Mouse (Mus musculus): Measurements from ENCODE around the gene B3gnt2. TPM values are rescaled to one million over a fixed set of nuclear protein-coding genes. Genes with fewer than 3 reads are reported as not detected.

B3gnt2 gene
- 10 to 100 TPM in 1 of 2 experiments, 1 to 10 TPM in 1; 8.1 to 16.0 TPM for total RNA-seq (2021)

GRCm38 (mm10) chr11:22860335-22861227, at the start of gene B3gnt2:
B3gnt2 (minus strand) TSS chr11:22860961.
- intact Hi-C loops (cut with DNase I), result loop anchor here (5.0 kb wide), 2 partner anchors 97 to 228 kb away; no protein-coding TSS in a partner anchor
- peak in 1 of 2 experiments; percentile 58 for DNase-seq (ENCODE audit: extremely low spot score in 1 of 2, low spot score in 2 of 2)

GRCm38 (mm10) chr11:22906453-22906865, 45.7 kb upstream of the B3gnt2 start:
- no peak for DNase-seq (ENCODE audit: extremely low spot score in 1 of 2, low spot score in 2 of 2)
- intact Hi-C loops (cut with DNase I), result no loop called here

- intact Hi-C loops (cut with DNase I), result no loop called here
Observed at GRCm38 (mm10) chr11:22902923-22903322, 42.2 kb upstream of the B3gnt2 start.

GRCm38 (mm10) chr11:22900041-22900440, 39.3 kb upstream of the B3gnt2 start:
- intact Hi-C loops (cut with DNase I), result no loop called here
- DNase-seq (ENCODE audit: extremely low spot score in 1 of 2, low spot score in 2 of 2), result no peak

More at GRCm38 (mm10) chr11:22902923-22903322, 42.2 kb upstream of the B3gnt2 start:
- no peak for DNase-seq (ENCODE audit: extremely low spot score in 1 of 2, low spot score in 2 of 2)

GRCm38 (mm10) chr11:22897642-22898041, 36.9 kb upstream of the B3gnt2 start:
- no peak for DNase-seq (ENCODE audit: extremely low spot score in 1 of 2, low spot score in 2 of 2)
- intact Hi-C loops (cut with DNase I), result no loop called here

GRCm38 (mm10) chr11:22897127-22897526, 36.4 kb upstream of the B3gnt2 start:
- DNase-seq (ENCODE audit: extremely low spot score in 1 of 2, low spot score in 2 of 2), result no peak
- intact Hi-C loops (cut with DNase I), result no loop called here

GRCm38 (mm10) chr11:22893075-22893474, 32.3 kb upstream of the B3gnt2 start:
- DNase-seq (ENCODE audit: extremely low spot score in 1 of 2, low spot score in 2 of 2), result no peak
- intact Hi-C loops (cut with DNase I), result no loop called here

GRCm38 (mm10) chr11:22892466-22892865, 31.7 kb upstream of the B3gnt2 start:
- DNase-seq (ENCODE audit: extremely low spot score in 1 of 2, low spot score in 2 of 2), result no peak
- intact Hi-C loops (cut with DNase I), result no loop called here

GRCm38 (mm10) chr11:22891876-22892275, 31.1 kb upstream of the B3gnt2 start:
- intact Hi-C loops (cut with DNase I), result no loop called here
- DNase-seq (ENCODE audit: extremely low spot score in 1 of 2, low spot score in 2 of 2), result no peak

- intact Hi-C loops (cut with DNase I), result no loop called here
- no peak for DNase-seq (ENCODE audit: extremely low spot score in 1 of 2, low spot score in 2 of 2)
Observed at GRCm38 (mm10) chr11:22891242-22891641, 30.5 kb upstream of the B3gnt2 start.

- intact Hi-C loops (cut with DNase I), result no loop called here
- no peak for DNase-seq (ENCODE audit: extremely low spot score in 1 of 2, low spot score in 2 of 2)
Observed at GRCm38 (mm10) chr11:22889224-22889623, 28.5 kb upstream of the B3gnt2 start.

- DNase-seq (ENCODE audit: extremely low spot score in 1 of 2, low spot score in 2 of 2), result no peak
- intact Hi-C loops (cut with DNase I), result no loop called here
Observed at GRCm38 (mm10) chr11:22886991-22887390, 26.2 kb upstream of the B3gnt2 start.

- intact Hi-C loops (cut with DNase I), result no loop called here
- DNase-seq (ENCODE audit: extremely low spot score in 1 of 2, low spot score in 2 of 2), result no peak
Observed at GRCm38 (mm10) chr11:22885350-22885749, 24.6 kb upstream of the B3gnt2 start.

GRCm38 (mm10) chr11:22883676-22884075, 22.9 kb upstream of the B3gnt2 start:
- intact Hi-C loops (cut with DNase I), result no loop called here
- no peak for DNase-seq (ENCODE audit: extremely low spot score in 1 of 2, low spot score in 2 of 2)

- no peak for DNase-seq (ENCODE audit: extremely low spot score in 1 of 2, low spot score in 2 of 2)
- intact Hi-C loops (cut with DNase I), result no loop called here
Observed at GRCm38 (mm10) chr11:22882926-22883325, 22.2 kb upstream of the B3gnt2 start.

GRCm38 (mm10) chr11:22880383-22881172, 19.8 kb upstream of the B3gnt2 start:
- intact Hi-C loops (cut with DNase I), result no loop called here

GRCm38 (mm10) chr11:22879645-22880044, 18.9 kb upstream of the B3gnt2 start:
- intact Hi-C loops (cut with DNase I), result no loop called here
- DNase-seq (ENCODE audit: extremely low spot score in 1 of 2, low spot score in 2 of 2), result no peak

More at GRCm38 (mm10) chr11:22880383-22881172, 19.8 kb upstream of the B3gnt2 start:
- DNase-seq (ENCODE audit: extremely low spot score in 1 of 2, low spot score in 2 of 2), result no peak

GRCm38 (mm10) chr11:22876680-22877330, 16.0 kb upstream of the B3gnt2 start:
- DNase-seq (ENCODE audit: extremely low spot score in 1 of 2, low spot score in 2 of 2), result no peak
- intact Hi-C loops (cut with DNase I), result no loop called here

- no peak for DNase-seq (ENCODE audit: extremely low spot score in 1 of 2, low spot score in 2 of 2)
- intact Hi-C loops (cut with DNase I), result no loop called here
Observed at GRCm38 (mm10) chr11:22875279-22875678, 14.5 kb upstream of the B3gnt2 start.

Data from left cerebral cortex, postnatal 10 days (tissue).